Mouse (Mus musculus) small intestine, adult 2 months (tissue): ENCODE results near the gene Samd10. TPM values are rescaled to one million over a fixed set of nuclear protein-coding genes. Genes with fewer than 3 reads are reported as not detected.

Source experiments
- H3K27ac ChIP-seq: fragments of 200-500 bp; 2 replicates; pipeline ENCODE4 v1.5.1; 2012; ENCODE audit warnings: low read depth, low read length, control low read depth, inconsistent platforms; ENCODE audit not compliant: insufficient read depth
- H3K27me3 ChIP-seq: fragments of 200-500 bp; 2 replicates; pipeline ENCODE4 v1.6.1; 2012; ENCODE audit warnings: mild to moderate bottlenecking, moderate library complexity, low read length, inconsistent platforms; ENCODE audit not compliant: control insufficient read depth, insufficient read depth
- H3K36me3 ChIP-seq: fragments of 200-500 bp; 2 replicates; pipeline ENCODE4 v1.6.1; 2012; ENCODE audit warnings: mild to moderate bottlenecking, low read length, control low read depth, inconsistent platforms; ENCODE audit not compliant: control insufficient read depth, insufficient read depth
- H3K4me1 ChIP-seq: fragments of 200-500 bp; 2 replicates; pipeline ENCODE4 v1.6.1; 2012; ENCODE audit warnings: low read length, inconsistent platforms, mixed read lengths; ENCODE audit not compliant: control insufficient read depth, insufficient read depth, insufficient read length
- H3K4me3 ChIP-seq: fragments of 200-500 bp; 2 replicates; pipeline ENCODE4 v1.5.1; 2012; ENCODE audit warnings: low read depth, mild to moderate bottlenecking, control low read depth, inconsistent platforms, low read length, moderate library complexity
- CTCF ChIP-seq: fragments of 200-500 bp; IDR thresholded peaks from 2 replicates; pipeline ENCODE4 v1.5.1; 2012; ENCODE audit warnings: low read depth, mild to moderate bottlenecking, control low read depth, inconsistent platforms, low read length, moderate library complexity, mixed read lengths; ENCODE audit not compliant: insufficient replicate concordance, insufficient read length; ENCODE audit errors: extremely low read depth
- POLR2A ChIP-seq: fragments of 200-500 bp; IDR thresholded peaks from 2 replicates; pipeline ENCODE4 v1.6.1; 2012; ENCODE audit warnings: low read depth, mild to moderate bottlenecking, control low read depth, inconsistent platforms, low read length, moderate library complexity
- WGBS: fragments of 180-500 bp; shearing (Covaris S2); methylation state at CpG from one replicate; pipeline ENCODE4 v1.1.7; 2018; 5-methylcytosine and 5-hydroxymethylcytosine counted together
- polyA plus RNA-seq: library from polyadenylated mRNA; depleted of rRNA; stranded (reverse); fragments of >200 nt; gene quantifications from 2 replicates; pipeline ENCODE4 v1.2.3, GENCODE M21; 2012

The Samd10 gene
- polyA plus RNA-seq, 1 experiment: 26.0 TPM

- WGBS: 92% methylated on average over 5 of the region's 5 CpGs
- peaks cover 10% of the 10 kb centered on the region for H3K4me1 ChIP-seq
- peaks cover 15% of the 10 kb centered on the region; the same call in 1 of the 2 replicates for H3K36me3 ChIP-seq
- no peaks in the 10 kb centered on the region for H3K27me3 ChIP-seq
- H3K27ac ChIP-seq: no peak overlapping the region
- H3K4me3 ChIP-seq: no peak overlapping the region
- no peak for TF ChIP-seq CTCF
- no peak for TF ChIP-seq POLR2A
Observed at GRCm38 (mm10) chr2:181585506-181585905, 13.5 kb downstream of the Samd10 start.

- no peak within 1 kb of the TSS for H3K27ac ChIP-seq
- H3K4me1 ChIP-seq: peaks cover 14% of the 10 kb centered on the region
- no peak for TF ChIP-seq CTCF
- no peak for TF ChIP-seq POLR2A
- peaks cover 14% of the 10 kb centered on the region; the same call in 1 of the 2 replicates for H3K36me3 ChIP-seq
- H3K4me3 ChIP-seq: no peak within 1 kb of the TSS
- H3K27me3 ChIP-seq: no peaks in the 10 kb centered on the region
- WGBS: 93% methylated on average over 4 of the region's 4 CpGs
Observed at GRCm38 (mm10) chr2:181584411-181584942, 14.5 kb downstream of the Samd10 start, which contains the start of gene Uckl1. Gene Uckl1 (minus strand): TSS chr2:181584892.

- H3K27ac ChIP-seq: no peak overlapping the region
- no peak overlapping the region for H3K4me3 ChIP-seq
- H3K36me3 ChIP-seq: peaks cover 14% of the 10 kb centered on the region; the same call in 1 of the 2 replicates
- no peaks in the 10 kb centered on the region for H3K27me3 ChIP-seq
- TF ChIP-seq CTCF (no peak), POLR2A (no peak)
- peaks cover 18% of the 10 kb centered on the region for H3K4me1 ChIP-seq
- WGBS: 90% methylated on average over 3 of the region's 3 CpGs
Observed at GRCm38 (mm10) chr2:181583460-181584257, 15.4 kb downstream of the Samd10 start.

DNA sequence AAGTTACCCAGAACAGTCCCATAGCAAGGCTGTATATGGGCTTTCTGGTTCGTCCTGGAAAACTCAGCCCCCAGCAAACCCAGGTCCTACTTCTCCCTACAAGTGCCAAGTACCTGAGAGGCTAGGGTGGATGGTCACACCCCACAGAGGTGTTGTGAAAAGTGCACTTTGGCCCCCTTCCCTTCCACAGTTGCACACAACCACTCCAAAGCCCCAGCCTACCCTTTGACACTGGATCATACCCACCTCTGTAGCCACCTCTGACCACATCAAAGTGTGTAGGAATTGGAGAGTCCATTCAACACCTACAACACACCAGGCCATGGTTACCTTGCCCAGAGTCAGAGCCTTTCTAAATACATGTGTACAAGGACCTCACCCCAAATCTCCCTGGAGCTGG is 16.1 kb downstream of the Samd10 start:
- H3K27ac ChIP-seq: no peak overlapping the region
- no peaks in the 10 kb centered on the region for H3K27me3 ChIP-seq
- 77% methylated on average over 1 of the region's 1 CpGs for WGBS

DNA sequence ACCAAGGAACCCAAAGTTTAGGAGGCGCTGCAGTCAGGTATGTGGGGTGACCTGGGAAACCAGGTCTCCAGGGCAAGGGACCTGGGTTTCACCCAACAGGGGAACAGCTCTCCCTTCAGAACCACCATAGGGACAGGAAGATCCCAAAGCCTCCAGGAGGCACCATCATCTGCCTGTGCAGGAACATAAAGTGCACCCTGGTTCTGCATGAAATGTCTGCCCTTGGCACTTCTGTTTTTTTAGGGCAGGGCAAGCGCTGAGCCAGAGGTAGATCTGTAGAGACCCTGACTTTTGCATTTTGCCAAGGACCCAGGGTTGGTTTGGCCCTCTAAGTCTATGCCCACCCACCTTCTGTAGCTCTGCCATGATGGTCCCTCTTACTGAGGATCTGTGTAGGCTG is 16.7 kb downstream of the Samd10 start:
- H3K36me3 ChIP-seq: peaks cover 14% of the 10 kb centered on the region; the same call in 1 of the 2 replicates
- H3K4me1 ChIP-seq: peaks cover 18% of the 10 kb centered on the region
- TF ChIP-seq POLR2A: no peak
- no peak for TF ChIP-seq CTCF
- no peak overlapping the region for H3K4me3 ChIP-seq
- 85% methylated on average over 2 of the region's 2 CpGs for WGBS
- H3K27ac ChIP-seq: no peak overlapping the region
- no peaks in the 10 kb centered on the region for H3K27me3 ChIP-seq

More for the DNA sequence above, 16.1 kb downstream of the Samd10 start:
- peaks cover 14% of the 10 kb centered on the region; the same call in 1 of the 2 replicates for H3K36me3 ChIP-seq
- H3K4me3 ChIP-seq: no peak overlapping the region
- no peak for TF ChIP-seq POLR2A
- TF ChIP-seq CTCF: no peak
- peaks cover 18% of the 10 kb centered on the region for H3K4me1 ChIP-seq

- peak; percentile 56; the same call in 1 of the 2 replicates for TF ChIP-seq POLR2A
- TF ChIP-seq CTCF: no peak; the same call in 1 of the 2 replicates
- WGBS: under 1% methylated on average over 49 of the region's 49 CpGs
- Histone ChIP-seq H3K27me3 (no peaks in the 10 kb centered on the region), H3K4me3 (peak overlapping the region; percentile 85), H3K27ac (peak overlapping the region; percentile 92), H3K36me3 (peaks cover 7% of the 10 kb centered on the region; the same call in 1 of the 2 replicates), H3K4me1 (peaks cover 18% of the 10 kb centered on the region)
Observed at GRCm38 (mm10) chr2:181581402-181582120, 17.5 kb downstream of the Samd10 start.
